Mouse (Mus musculus) cerebellum, postnatal 4 days (tissue): Measurements from ENCODE around the gene Prkn.

Experiments used
- DNase-seq, 2 experiments: peaks; one replicate each; pipeline ENCODE4 v3.0.0; 2022; ENCODE audit warnings: low spot score in 2 of 2, mixed read lengths in 1 of 2

The Prkn gene

GRCm38 (mm10) chr17:12039922-12040321 lies 1199.7 kb downstream of the Prkn start:
- no peak for DNase-seq

GRCm38 (mm10) chr17:12040546-12040945 lies 1200.4 kb downstream of the Prkn start:
- no peak for DNase-seq

- no peak for DNase-seq
These were observed 1201.0 kb downstream of the Prkn start for GRCm38 (mm10) chr17:12041091-12041655.

- no peak for DNase-seq
These were observed 1202.5 kb downstream of the Prkn start for GRCm38 (mm10) chr17:12042561-12043256.

GRCm38 (mm10) chr17:12044222-12044621 lies 1204.0 kb downstream of the Prkn start:
- no peak for DNase-seq

- DNase-seq, result peak in 1 of 2 experiments; percentile 79
These were observed 1205.7 kb downstream of the Prkn start for GRCm38 (mm10) chr17:12045861-12046273.

GRCm38 (mm10) chr17:12047032-12047431 lies 1206.8 kb downstream of the Prkn start:
- no peak for DNase-seq

GRCm38 (mm10) chr17:12047523-12047922 lies 1207.3 kb downstream of the Prkn start:
- no peak for DNase-seq

- no peak for DNase-seq
These were observed 1208.7 kb downstream of the Prkn start for GRCm38 (mm10) chr17:12048695-12049490.

GRCm38 (mm10) chr17:12050261-12050660 lies 1210.1 kb downstream of the Prkn start:
- no peak for DNase-seq

GRCm38 (mm10) chr17:12051031-12051430 lies 1210.8 kb downstream of the Prkn start:
- DNase-seq, result no peak

GRCm38 (mm10) chr17:12052651-12053050 lies 1212.5 kb downstream of the Prkn start:
- no peak for DNase-seq

GRCm38 (mm10) chr17:12059041-12059440 lies 1218.9 kb downstream of the Prkn start:
- no peak for DNase-seq

- no peak for DNase-seq
These were observed 1221.2 kb downstream of the Prkn start for GRCm38 (mm10) chr17:12061381-12061780.

GRCm38 (mm10) chr17:12062861-12063260 lies 1222.7 kb downstream of the Prkn start:
- no peak for DNase-seq

- no peak for DNase-seq
These were observed 1223.3 kb downstream of the Prkn start for GRCm38 (mm10) chr17:12063533-12063932.

GRCm38 (mm10) chr17:12066054-12066453 lies 1225.9 kb downstream of the Prkn start:
- DNase-seq, result no peak

- no peak for DNase-seq
These were observed 1236.6 kb downstream of the Prkn start for GRCm38 (mm10) chr17:12076816-12077215.

GRCm38 (mm10) chr17:12080656-12081495 lies 1240.7 kb downstream of the Prkn start:
- no peak for DNase-seq

GRCm38 (mm10) chr17:12082201-12082600 lies 1242.0 kb downstream of the Prkn start:
- DNase-seq, result no peak

- peak in 1 of 2 experiments; percentile 30 for DNase-seq
These were observed 1250.2 kb downstream of the Prkn start for GRCm38 (mm10) chr17:12090261-12090927.
